Mouse (Mus musculus): ENCODE results near the gene Sh3kbp1.

Gene Sh3kbp1

GRCm38 (mm10) chrX:159751834-159752233 is 124.8 kb downstream of the Sh3kbp1 start:
- DNase-seq = peak; percentile 43 to 46

- no peak for DNase-seq
Observed at GRCm38 (mm10) chrX:159756261-159756660, 129.2 kb downstream of the Sh3kbp1 start.

- no peak for DNase-seq
Observed at GRCm38 (mm10) chrX:159756901-159757821, 130.1 kb downstream of the Sh3kbp1 start.

GRCm38 (mm10) chrX:159757854-159758540 is 130.9 kb downstream of the Sh3kbp1 start:
- no peak for DNase-seq

- no peak for DNase-seq
Observed at GRCm38 (mm10) chrX:159763801-159764200, 136.7 kb downstream of the Sh3kbp1 start.

DNA sequence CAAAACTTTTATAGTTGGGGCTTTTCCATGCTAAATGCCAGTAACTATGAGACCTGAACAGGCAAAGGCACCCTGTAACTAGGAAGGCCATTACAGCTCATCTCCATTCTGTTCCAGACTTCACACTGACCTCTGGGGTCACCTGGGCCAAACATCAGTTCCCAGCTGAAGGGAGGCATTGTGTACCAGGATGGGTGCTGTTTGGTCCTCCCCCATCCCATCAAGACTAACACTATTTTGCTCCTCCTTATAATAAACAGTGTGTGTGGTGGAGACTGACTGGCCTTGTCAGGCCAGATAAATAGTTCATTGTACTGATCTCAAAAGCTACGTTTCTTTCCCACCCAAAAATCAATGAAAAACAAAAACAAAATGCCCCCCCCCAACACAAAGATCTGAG is 138.8 kb downstream of the Sh3kbp1 start:
- no peak for DNase-seq

GRCm38 (mm10) chrX:159769005-159769404 is 141.9 kb downstream of the Sh3kbp1 start:
- DNase-seq = no peak

DNA sequence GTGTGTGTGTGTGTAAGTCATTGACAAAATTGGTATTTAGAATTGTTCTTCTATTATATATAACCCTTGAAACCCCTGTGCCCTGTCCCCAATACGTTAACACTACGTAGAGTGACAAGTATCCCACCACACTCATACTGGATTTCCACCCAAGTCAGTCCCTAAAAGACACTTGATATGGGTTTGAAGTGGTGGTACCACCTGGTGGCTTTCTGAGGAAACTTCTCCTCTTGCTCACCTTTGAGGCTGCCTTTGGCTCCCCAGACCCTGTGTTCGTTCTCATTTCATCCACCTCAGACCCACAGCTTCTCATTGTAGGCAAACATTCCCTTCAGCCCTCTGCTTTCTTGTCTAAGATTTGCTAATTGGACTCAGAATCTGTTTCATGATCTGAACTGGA is 142.7 kb downstream of the Sh3kbp1 start:
- DNase-seq = no peak

DNA sequence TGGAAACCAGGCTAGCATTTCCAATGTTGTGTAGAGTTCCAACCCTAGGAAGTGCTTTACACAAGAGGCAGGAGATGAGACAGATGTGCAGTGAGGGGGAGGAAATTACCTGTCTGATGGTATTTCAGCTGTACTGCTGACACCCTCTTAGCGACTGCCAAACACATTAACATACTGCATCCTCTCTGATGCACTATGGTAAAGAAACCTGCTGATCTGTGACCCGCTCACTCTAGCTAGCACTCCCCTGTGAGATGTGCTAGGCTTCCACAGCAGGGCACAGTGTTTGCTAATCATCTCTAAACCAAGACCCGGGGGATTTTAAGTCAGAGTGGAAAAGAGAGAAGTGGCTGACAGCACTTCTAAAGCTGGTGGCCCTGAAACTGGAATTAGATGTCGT is 145.1 kb downstream of the Sh3kbp1 start:
- DNase-seq = no peak

GRCm38 (mm10) chrX:159775042-159775441 is 148.0 kb downstream of the Sh3kbp1 start:
- DNase-seq = no peak

- DNase-seq = no peak
Observed at GRCm38 (mm10) chrX:159778787-159779186, 151.7 kb downstream of the Sh3kbp1 start.

DNA sequence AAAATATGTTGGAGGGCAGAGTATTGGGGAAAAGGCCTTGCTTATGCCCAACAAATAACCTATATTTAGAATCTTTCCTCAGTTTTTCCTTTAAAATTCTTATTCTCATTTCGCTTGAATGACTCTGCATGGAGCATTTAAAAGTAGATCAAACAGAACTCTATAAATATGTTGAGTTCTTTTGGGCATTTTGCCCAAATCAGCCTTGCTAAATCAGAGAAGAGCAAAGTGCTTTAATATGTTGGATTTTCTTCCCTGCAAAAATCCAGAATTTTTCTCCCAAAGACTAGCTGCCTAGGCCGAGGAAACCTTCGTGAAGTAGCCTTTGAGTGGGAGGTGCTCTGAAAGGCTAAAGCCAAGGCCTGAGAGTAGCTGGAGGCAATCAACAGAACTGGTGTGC is 163.4 kb downstream of the Sh3kbp1 start:
- DNase-seq = no peak

DNA sequence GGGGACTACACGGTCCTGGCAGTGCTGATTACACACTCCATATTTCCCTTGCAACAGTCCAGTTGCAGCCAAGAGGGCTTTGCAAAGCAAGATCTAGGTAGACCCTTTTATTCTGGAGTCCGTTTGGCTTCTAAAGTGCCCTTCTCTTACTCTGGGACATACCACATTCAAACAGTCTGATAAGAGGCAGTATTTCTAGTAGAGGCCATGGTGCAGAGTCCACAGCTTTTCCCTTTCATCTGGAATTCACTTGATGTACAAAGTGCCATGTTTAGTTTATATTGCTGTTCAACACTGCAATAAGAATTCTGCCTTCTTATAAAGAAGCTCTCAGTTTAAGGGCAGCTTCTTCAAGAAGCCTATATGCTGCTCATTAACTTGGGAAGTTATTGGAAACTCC is 168.5 kb downstream of the Sh3kbp1 start:
- no peak for DNase-seq

DNA sequence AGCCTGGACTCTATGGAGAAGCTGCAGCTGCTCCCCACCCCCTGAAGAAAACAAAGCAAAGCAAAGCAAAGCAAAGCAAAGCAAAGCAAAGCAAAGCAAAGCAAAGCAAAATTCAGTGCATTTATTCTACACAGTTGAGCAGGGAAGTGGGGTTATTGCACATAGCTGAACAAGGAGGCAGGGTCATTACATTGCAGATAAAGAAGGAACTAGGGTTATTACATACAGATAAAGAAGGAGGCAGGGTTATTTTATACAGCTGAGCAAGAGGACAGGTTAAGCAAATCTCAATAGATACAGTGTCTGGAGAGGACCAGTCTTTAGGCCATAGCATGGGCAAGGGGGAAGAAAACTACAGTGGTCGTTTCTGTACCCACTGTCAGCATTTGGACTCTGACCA is 177.3 kb downstream of the Sh3kbp1 start:
- DNase-seq = no peak

GRCm38 (mm10) chrX:159809510-159809909 is 182.4 kb downstream of the Sh3kbp1 start:
- DNase-seq = no peak

DNA sequence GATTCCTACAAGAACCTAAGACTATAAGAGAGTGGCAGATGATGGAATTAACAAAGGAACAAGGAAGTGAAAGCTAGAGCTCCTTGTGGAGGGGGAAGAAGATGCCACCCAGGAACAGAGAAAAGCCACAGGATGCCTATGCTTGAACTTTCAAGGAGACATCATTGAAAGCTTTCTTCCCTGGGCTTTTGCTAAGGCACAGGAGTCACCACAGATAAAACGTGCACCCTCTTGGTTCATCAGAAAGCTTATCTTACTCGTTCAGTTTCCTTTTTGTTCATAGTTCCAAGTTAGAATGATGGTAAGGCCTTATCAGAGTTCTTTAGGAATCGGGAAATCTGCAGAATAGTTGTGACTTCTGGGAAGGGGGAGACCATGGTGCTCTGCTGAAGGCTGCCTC is 183.4 kb downstream of the Sh3kbp1 start:
- DNase-seq = no peak

DNA sequence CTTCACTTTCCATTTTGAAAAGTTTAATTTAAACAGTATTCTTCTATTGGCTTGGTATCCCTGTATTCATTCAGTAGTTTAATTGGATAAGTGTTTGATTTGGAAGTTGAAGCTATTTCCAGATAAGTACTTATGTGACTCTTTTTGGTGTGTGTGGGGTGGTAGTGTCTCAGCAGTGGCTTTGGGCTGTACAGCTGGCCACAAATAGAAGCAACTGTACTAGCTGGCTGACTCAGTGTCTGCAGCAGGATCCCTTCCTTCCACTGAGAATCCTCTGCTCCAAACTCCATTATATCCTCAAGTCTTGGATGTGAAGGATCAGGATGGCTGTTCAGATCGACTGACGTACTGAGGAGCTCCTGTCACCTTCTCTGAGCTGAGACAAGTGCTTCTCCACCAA is 190.4 kb downstream of the Sh3kbp1 start:
- no peak for DNase-seq

GRCm38 (mm10) chrX:159828135-159828534 is 201.1 kb downstream of the Sh3kbp1 start:
- no peak for DNase-seq

DNA sequence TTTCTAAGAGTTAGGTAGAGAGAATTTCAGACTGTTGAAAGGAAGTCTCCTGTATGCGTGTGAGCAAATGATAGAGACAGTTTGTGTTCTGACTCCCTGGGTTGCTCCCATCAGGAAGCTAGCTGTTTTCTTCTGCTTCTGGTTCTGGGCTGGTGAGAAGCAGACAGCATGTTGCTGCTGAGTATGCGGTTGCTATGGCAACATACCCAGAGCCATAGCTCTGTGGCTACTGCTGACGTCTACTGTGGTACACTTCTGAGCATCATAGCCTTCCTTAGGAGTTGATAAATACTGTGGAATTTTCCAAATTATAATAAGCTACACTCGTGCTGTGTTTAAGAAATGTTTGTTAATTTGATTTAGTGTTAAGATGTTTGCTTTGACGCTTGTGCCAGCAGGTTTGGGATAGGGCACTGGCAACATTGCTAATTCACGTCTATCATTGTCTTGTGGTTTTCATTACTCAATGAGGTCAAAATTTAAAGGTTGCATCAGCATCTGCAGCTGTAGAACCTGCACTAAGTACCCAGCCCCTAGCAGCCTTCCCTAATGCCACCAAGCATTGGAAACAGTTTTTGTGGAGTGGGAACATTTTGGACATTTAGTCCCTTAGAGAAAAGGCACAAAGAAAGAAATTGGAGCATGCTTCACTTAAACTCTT is 202.2 kb downstream of the Sh3kbp1 start:
- no peak for DNase-seq

GRCm38 (mm10) chrX:159831176-159831575 is 204.1 kb downstream of the Sh3kbp1 start:
- DNase-seq = no peak

GRCm38 (mm10) chrX:159835239-159835638 is 208.2 kb downstream of the Sh3kbp1 start:
- DNase-seq = no peak

DNA sequence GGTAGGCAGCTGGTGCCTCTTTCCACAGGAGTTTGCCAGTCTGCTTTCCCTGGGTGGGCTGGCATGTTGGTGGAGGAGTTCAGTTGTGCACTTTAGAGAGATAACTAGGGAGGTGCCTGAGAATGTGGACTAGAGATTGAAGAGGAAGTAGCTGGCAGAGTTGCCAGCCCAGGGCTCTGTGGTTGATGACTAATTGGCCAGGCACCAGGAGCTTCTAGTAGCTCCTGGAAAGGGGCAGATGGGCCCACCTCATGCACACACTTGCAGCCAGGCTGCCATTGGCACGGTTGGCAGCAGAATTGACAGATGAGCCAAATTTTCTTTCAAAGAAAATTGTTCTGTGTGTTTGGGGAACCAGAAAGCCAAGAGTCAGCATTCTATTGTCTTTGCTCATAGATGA is 210.3 kb downstream of the Sh3kbp1 start:
- DNase-seq = no peak

- no peak for DNase-seq
Observed at GRCm38 (mm10) chrX:159839786-159840185, 212.7 kb downstream of the Sh3kbp1 start.

DNA sequence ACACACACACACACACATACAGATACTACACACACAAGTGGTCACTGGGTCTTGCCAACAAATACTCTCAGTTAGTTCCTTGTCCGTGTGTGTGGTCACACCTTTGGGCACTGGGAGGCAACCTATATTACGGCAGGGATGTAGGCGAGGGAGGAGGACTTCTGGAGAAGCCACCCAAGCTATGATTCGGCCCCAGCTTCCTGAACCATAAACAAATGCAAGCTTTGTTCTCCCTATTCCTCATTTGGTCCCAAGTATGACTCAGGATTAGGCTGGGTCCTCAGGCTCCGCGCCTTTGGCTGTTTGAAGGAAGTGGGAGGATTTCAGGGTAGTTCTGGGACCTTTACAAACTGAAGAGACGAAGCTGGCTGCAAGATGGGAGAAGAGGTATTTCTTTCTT is 213.2 kb downstream of the Sh3kbp1 start:
- no peak for DNase-seq
